Comparison of ENCODE assay signal across 26 mouse cellular contexts in genomic region chr4:16415463-16415862, GRCm38 (mm10).
"Had no signal": no experiment of that assay in that cellular context is flagged by ENCODE, and none has a peak within 500 bp of the region (broad histone marks: within the 10 kb centered on the region; RNA-seq: fewer than 3 reads in every experiment).

No protein-coding gene starts in this region.

- ATAC-seq: hindbrain, embryonic 16.5 days; inflammation-experienced regulatory T-cells, adult 6 months; intestine, embryonic 15.5 days; intestine, postnatal 0 days; liver, embryonic 12.5 days had no signal

- H3K4me2 ChIP-seq: heart, embryonic 12.5 days; hindbrain, embryonic 12.5 days; hindbrain, embryonic 14.5 days; intestine, embryonic 15.5 days; limb, embryonic 13.5 days; limb, embryonic 15.5 days; liver, embryonic 12.5 days had no signal

- H3K4me1 ChIP-seq: heart, embryonic 10.5 days; heart, embryonic 12.5 days; hindbrain, embryonic 10.5 days; hindbrain, embryonic 12.5 days; intestine, embryonic 15.5 days; liver, embryonic 12.5 days had no signal

- H3K9ac ChIP-seq: heart, embryonic 12.5 days; hindbrain, embryonic 12.5 days; hindbrain, embryonic 14.5 days; intestine, embryonic 15.5 days; limb, embryonic 13.5 days; limb, embryonic 15.5 days; liver, embryonic 12.5 days had no signal

- H3K27me3 ChIP-seq: heart, embryonic 12.5 days; hindbrain, embryonic 12.5 days; intestine, embryonic 15.5 days; limb, embryonic 13.5 days; limb, embryonic 15.5 days; liver, embryonic 12.5 days had no signal

- H3K36me3 ChIP-seq: heart, embryonic 10.5 days; heart, embryonic 12.5 days; hindbrain, embryonic 10.5 days; hindbrain, embryonic 12.5 days; intestine, embryonic 15.5 days; limb, embryonic 13.5 days; limb, embryonic 15.5 days; liver, embryonic 12.5 days had no signal

- H3K27ac ChIP-seq: gastrocnemius, adult 2 months; heart, embryonic 10.5 days; hindbrain, embryonic 10.5 days; hindbrain, embryonic 12.5 days; hindbrain, embryonic 14.5 days; intestine, embryonic 15.5 days; limb, embryonic 13.5 days; limb, embryonic 15.5 days; liver, embryonic 12.5 days had no signal

- H3K9me3 ChIP-seq: heart, embryonic 10.5 days; heart, embryonic 12.5 days; hindbrain, embryonic 10.5 days; hindbrain, embryonic 12.5 days; intestine, embryonic 15.5 days; limb, embryonic 13.5 days; limb, embryonic 15.5 days; liver, embryonic 12.5 days had no signal

- H3K4me3 ChIP-seq: gastrocnemius, adult 2 months; heart, embryonic 10.5 days; heart, embryonic 12.5 days; hindbrain, embryonic 10.5 days; hindbrain, embryonic 12.5 days; intestine, embryonic 15.5 days; limb, embryonic 13.5 days; limb, embryonic 15.5 days; liver, embryonic 12.5 days had no signal

- DNase-seq: gastrocnemius, adult 2 months; gastrocnemius, postnatal 10 days; gastrocnemius, postnatal 25 days; heart, adult 18-20 months; heart, postnatal 10 days; heart, postnatal 4 days; kidney, adult 18-20 months; kidney, adult 8-10 months; kidney, postnatal 10 days; kidney, postnatal 25 days; kidney, postnatal 4 days; layer of hippocampus, adult 9-11 months; layer of hippocampus, postnatal 36 days; left cerebral cortex, postnatal 4 days had no signal
